21 mouse cellular contexts compared by ENCODE assay signal in the genomic region with DNA sequence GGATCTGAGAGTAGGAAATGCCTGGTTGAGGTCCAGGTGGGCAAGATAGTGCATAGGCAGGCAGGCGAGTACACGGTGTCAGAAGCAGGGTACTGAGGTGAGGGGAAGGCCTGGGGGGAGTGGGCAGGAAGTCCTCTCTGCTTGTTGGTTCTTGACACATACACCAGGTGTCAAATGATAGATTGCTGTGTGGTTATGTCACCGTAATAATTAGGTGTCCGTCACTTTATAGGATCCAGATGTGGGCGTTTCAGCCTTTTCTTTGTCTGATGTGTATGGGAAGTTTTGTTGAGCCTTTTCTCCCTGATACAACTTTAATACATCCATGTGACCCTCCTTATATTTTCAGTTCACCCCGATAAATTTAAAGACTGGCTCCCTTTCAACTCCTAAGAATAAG. TPM values are rescaled to one million over a fixed set of nuclear protein-coding genes. Genes with fewer than 3 reads are reported as not detected.
"Had no signal": no experiment of that assay in that cellular context is flagged by ENCODE, and none has a peak within 500 bp of the region (broad histone marks: within the 10 kb centered on the region; RNA-seq: fewer than 3 reads in every experiment).

No protein-coding gene starts in this region.

- ATAC-seq: intestine, postnatal 0 days; midbrain, embryonic 15.5 days had no signal

- H3K36me3 ChIP-seq: liver, embryonic 13.5 days; midbrain, embryonic 12.5 days; midbrain, embryonic 15.5 days; neural tube, embryonic 12.5 days; neural tube, embryonic 15.5 days had no signal

- H3K4me2 ChIP-seq: liver, embryonic 13.5 days; midbrain, embryonic 12.5 days; midbrain, embryonic 15.5 days; neural tube, embryonic 12.5 days; neural tube, embryonic 15.5 days had no signal

- H3K27ac ChIP-seq: left cerebral cortex, adult 2 months; liver, embryonic 13.5 days; midbrain, embryonic 12.5 days; midbrain, embryonic 15.5 days; neural tube, embryonic 12.5 days; neural tube, embryonic 15.5 days; stomach, postnatal 0 days had no signal

- H3K4me1 ChIP-seq: liver, embryonic 13.5 days; midbrain, embryonic 12.5 days; midbrain, embryonic 15.5 days; neural tube, embryonic 12.5 days had no signal

- H3K9ac ChIP-seq: liver, embryonic 13.5 days; midbrain, embryonic 12.5 days; midbrain, embryonic 15.5 days; neural tube, embryonic 12.5 days; neural tube, embryonic 15.5 days had no signal

- H3K9me3 ChIP-seq: liver, embryonic 13.5 days; midbrain, embryonic 12.5 days; midbrain, embryonic 15.5 days; neural tube, embryonic 12.5 days; neural tube, embryonic 15.5 days had no signal

- DNase-seq: kidney, adult 2 months; kidney, postnatal 10 days; kidney, postnatal 36 days; layer of hippocampus, postnatal 36 days; liver, embryonic 13.5 days; lung, adult 2 months; lung, postnatal 14 days; lung, postnatal 4 days; retina, postnatal 1 day; thymus, adult 2 months; thymus, postnatal 36 days had no signal

- H3K4me3 ChIP-seq: left cerebral cortex, adult 2 months; liver, embryonic 13.5 days; midbrain, embryonic 12.5 days; midbrain, embryonic 15.5 days; neural tube, embryonic 12.5 days; neural tube, embryonic 15.5 days had no signal

- H3K27me3 ChIP-seq: liver, embryonic 13.5 days; midbrain, embryonic 12.5 days; midbrain, embryonic 15.5 days; neural tube, embryonic 12.5 days; neural tube, embryonic 15.5 days had no signal

RNA-seq across cellular contexts. Expression of a gene that starts 19.5 kb away (rescaled TPM):
- polyA plus RNA-seq: kidney, embryonic 14.5 days; liver, adult 2 months; small intestine, adult 2 months had no signal
